Mouse (Mus musculus) liver, embryonic 15.5 days (tissue): Measurements from ENCODE around the gene Mtfr1l. TPM values are rescaled to one million over a fixed set of nuclear protein-coding genes. Genes with fewer than 3 reads are reported as not detected.

ENCODE experiments used
- ATAC-seq: fragments of 200-750 bp; cut with Nextera tagmentation; 2 replicates; pipeline ENCODE4 v1.8.0; 2017; ENCODE audit warnings: moderate number of reproducible peaks, mild to moderate bottlenecking, moderate library complexity; ENCODE audit not compliant: insufficient read depth
- H3K27ac ChIP-seq: fragments of 300-500 bp; sonication (generic); replicated peaks from 2 replicates; pipeline ENCODE4 v1.5.1; 2015; ENCODE audit warnings: mild to moderate bottlenecking, inconsistent platforms
- H3K27me3 ChIP-seq: fragments of 300-500 bp; sonication (generic); 2 replicates; pipeline ENCODE4 v1.6.1; 2015; ENCODE audit warnings: mild to moderate bottlenecking, inconsistent platforms
- H3K36me3 ChIP-seq: fragments of 300-500 bp; sonication (generic); replicated peaks from 2 replicates; pipeline ENCODE4 v1.6.1; 2015; ENCODE audit warnings: moderate library complexity, mild to moderate bottlenecking, inconsistent platforms
- H3K4me1 ChIP-seq: fragments of 300-500 bp; sonication (generic); replicated peaks from 2 replicates; pipeline ENCODE4 v1.6.1; 2015; ENCODE audit warnings: inconsistent platforms
- H3K4me2 ChIP-seq: fragments of 300-500 bp; sonication (generic); 2 replicates; pipeline ENCODE4 v1.6.1; 2015; ENCODE audit warnings: moderate library complexity, mild to moderate bottlenecking, inconsistent platforms
- H3K4me3 ChIP-seq: fragments of 300-500 bp; sonication (generic); replicated peaks from 2 replicates; pipeline ENCODE4 v1.5.1; 2015; ENCODE audit warnings: mild to moderate bottlenecking, inconsistent platforms
- H3K9ac ChIP-seq: fragments of 300-500 bp; sonication (generic); 2 replicates; pipeline ENCODE4 v1.6.1; 2015; ENCODE audit warnings: moderate library complexity, mild to moderate bottlenecking, inconsistent platforms
- H3K9me3 ChIP-seq: fragments of 300-500 bp; sonication (generic); replicated peaks from 2 replicates; pipeline ENCODE4 v1.6.1; 2016; ENCODE audit warnings: inconsistent platforms
- whole genome bisulfite sequencing: fragments of 180-500 bp; shearing (Covaris S2); methylation state at CpG from one replicate; pipeline ENCODE4 v1.1.7; 2015; ENCODE audit warnings: mixed read lengths; ENCODE audit not compliant: insufficient replicate concordance; 5-methylcytosine and 5-hydroxymethylcytosine counted together
- polyA plus RNA-seq: library from polyadenylated mRNA; unstranded; fragments of >200 nt; fragmentation: Nextera tagmentation; extraction: Ambion mirVana; gene quantifications from 2 replicates; pipeline ENCODE4 v1.2.1, GENCODE M21; 2015

Mtfr1l gene
- 39.6 and 40.3 TPM in 2 replicates for polyA plus RNA-seq

- H3K9me3 ChIP-seq: no peaks in the 10 kb centered on the region
- peaks cover 21% of the 10 kb centered on the region for H3K36me3 ChIP-seq
- ATAC-seq: peak; percentile 96
- peak within 1 kb of the TSS; percentile 89 for H3K4me3 ChIP-seq
- peaks cover 36% of the 10 kb centered on the region for H3K4me1 ChIP-seq
- peak within 1 kb of the TSS; percentile 100 for H3K4me2 ChIP-seq
- WGBS: under 1% methylated on average over 71 of the region's 71 CpGs
- peak within 1 kb of the TSS; percentile 86 for H3K27ac ChIP-seq
- no peaks in the 10 kb centered on the region for H3K27me3 ChIP-seq
- peak within 1 kb of the TSS; percentile 86 for H3K9ac ChIP-seq
These were observed at the start of gene Mtfr1l for GRCm38 (mm10) chr4:134534932-134535786. Gene Mtfr1l, minus strand, starts transcription at chr4:134535387.

DNA sequence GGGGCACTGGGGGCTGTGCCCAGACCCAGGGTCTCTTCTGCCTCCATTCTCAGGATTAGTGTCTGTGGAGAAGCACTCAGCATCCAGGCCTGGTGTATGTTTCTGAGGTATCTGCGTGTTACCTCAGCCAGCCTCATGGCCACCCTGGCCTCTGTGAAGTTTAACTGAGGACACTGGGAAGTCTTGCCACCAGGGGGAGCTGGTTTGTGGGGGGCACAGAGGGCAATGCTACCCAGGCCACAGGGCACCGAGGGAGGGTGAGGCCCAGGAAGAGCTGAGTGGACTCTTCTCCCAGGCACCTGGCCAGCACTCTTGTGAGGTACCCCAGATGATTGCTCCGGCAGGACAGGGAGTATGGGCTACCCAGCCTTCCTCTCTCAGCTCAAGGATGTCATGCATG lies 48.3 kb upstream of the Mtfr1l start:
- Histone ChIP-seq H3K4me3 (no peak overlapping the region), H3K9me3 (no peaks in the 10 kb centered on the region), H3K27me3 (no peaks in the 10 kb centered on the region), H3K9ac (no peak overlapping the region), H3K4me2 (no peak overlapping the region), H3K27ac (no peak overlapping the region), H3K4me1 (peaks cover 26% of the 10 kb centered on the region), H3K36me3 (no peaks in the 10 kb centered on the region)
- 54% methylated on average over 3 of the region's 3 CpGs for WGBS
- no peak for ATAC-seq

- Histone ChIP-seq H3K4me3 (no peak overlapping the region), H3K27ac (no peak overlapping the region), H3K4me1 (peaks cover 15% of the 10 kb centered on the region; the same call in 1 of the 2 replicates), H3K9ac (no peak overlapping the region), H3K27me3 (no peaks in the 10 kb centered on the region), H3K36me3 (no peaks in the 10 kb centered on the region), H3K4me2 (no peak overlapping the region), H3K9me3 (no peaks in the 10 kb centered on the region)
- no peak for ATAC-seq
- 58% methylated on average over 8 of the region's 8 CpGs for WGBS
These were observed 46.2 kb upstream of the Mtfr1l start for GRCm38 (mm10) chr4:134581365-134581764.

DNA sequence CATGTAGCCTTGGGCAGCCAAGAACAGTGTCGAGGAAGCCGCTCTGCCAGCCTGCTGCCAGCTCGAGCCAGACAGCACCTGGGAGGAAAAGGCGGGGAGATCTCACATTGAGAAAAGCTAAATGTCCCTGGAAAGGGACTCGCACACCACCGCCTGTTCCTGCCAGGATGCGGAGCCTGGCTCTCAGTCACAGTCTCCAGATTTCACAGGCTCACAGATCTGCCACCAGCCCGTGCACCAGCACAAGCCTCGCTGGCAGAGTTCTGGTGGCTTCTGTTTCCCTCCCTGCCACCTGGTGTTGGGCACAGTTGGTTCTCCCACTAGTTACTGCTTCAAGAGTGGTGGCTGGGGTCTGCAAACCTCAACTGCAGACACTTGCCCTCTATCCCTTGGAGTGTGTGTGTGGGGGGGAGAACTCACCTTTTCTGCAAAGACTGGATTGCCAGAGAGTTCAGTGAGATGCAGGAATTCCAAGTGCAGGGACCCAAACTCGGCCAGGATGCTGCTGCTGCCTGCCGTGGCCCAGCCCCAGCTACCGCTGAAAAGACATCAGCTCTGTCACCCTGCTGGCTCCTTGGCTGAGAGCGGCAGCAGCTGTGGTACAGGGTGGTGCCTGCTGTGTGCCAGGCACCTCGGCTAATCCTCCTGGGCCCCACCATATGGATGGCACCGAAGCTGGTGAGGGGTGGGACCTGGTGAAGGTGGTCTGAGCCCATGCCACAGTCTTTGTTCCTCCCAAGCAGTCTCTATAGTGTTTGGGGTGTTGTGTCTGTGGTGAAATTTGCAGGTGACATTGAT lies 45.4 kb upstream of the Mtfr1l start:
- H3K27me3 ChIP-seq: no peaks in the 10 kb centered on the region
- no peak overlapping the region for H3K4me2 ChIP-seq
- peaks cover 15% of the 10 kb centered on the region; the same call in 1 of the 2 replicates for H3K4me1 ChIP-seq
- no peaks in the 10 kb centered on the region for H3K36me3 ChIP-seq
- no peak overlapping the region for H3K27ac ChIP-seq
- H3K9ac ChIP-seq: no peak overlapping the region
- H3K4me3 ChIP-seq: no peak overlapping the region
- H3K9me3 ChIP-seq: no peaks in the 10 kb centered on the region
- ATAC-seq: no peak
- 70% methylated on average over 15 of the region's 15 CpGs for WGBS

- H3K27ac ChIP-seq: no peak overlapping the region
- no peaks in the 10 kb centered on the region for H3K36me3 ChIP-seq
- no peaks in the 10 kb centered on the region for H3K27me3 ChIP-seq
- no peak overlapping the region for H3K4me3 ChIP-seq
- H3K4me1 ChIP-seq: peaks cover 15% of the 10 kb centered on the region; the same call in 1 of the 2 replicates
- H3K4me2 ChIP-seq: no peak overlapping the region
- WGBS: 13% methylated on average over 5 of the region's 5 CpGs
- no peaks in the 10 kb centered on the region for H3K9me3 ChIP-seq
- no peak overlapping the region for H3K9ac ChIP-seq
- ATAC-seq: 0 out of 2 replicates have a peak, but pooled peaks have one; percentile 12
These were observed 44.4 kb upstream of the Mtfr1l start for GRCm38 (mm10) chr4:134579620-134580019.

GRCm38 (mm10) chr4:134579212-134579611 lies 44.0 kb upstream of the Mtfr1l start:
- Histone ChIP-seq H3K27ac (no peak overlapping the region), H3K4me3 (no peak overlapping the region), H3K36me3 (no peaks in the 10 kb centered on the region), H3K4me1 (peaks cover 15% of the 10 kb centered on the region; the same call in 1 of the 2 replicates), H3K9me3 (no peaks in the 10 kb centered on the region), H3K27me3 (no peaks in the 10 kb centered on the region), H3K4me2 (no peak overlapping the region), H3K9ac (no peak overlapping the region)
- ATAC-seq: no peak
- 18% methylated on average over 11 of the region's 11 CpGs for WGBS

- no peaks in the 10 kb centered on the region for H3K36me3 ChIP-seq
- H3K4me3 ChIP-seq: no peak overlapping the region
- H3K27me3 ChIP-seq: no peaks in the 10 kb centered on the region
- H3K27ac ChIP-seq: no peak overlapping the region
- H3K9me3 ChIP-seq: no peaks in the 10 kb centered on the region
- no peak for ATAC-seq
- H3K4me1 ChIP-seq: peaks cover 15% of the 10 kb centered on the region; the same call in 1 of the 2 replicates
- no peak overlapping the region for H3K9ac ChIP-seq
- WGBS: 53% methylated on average over 5 of the region's 5 CpGs
- no peak overlapping the region for H3K4me2 ChIP-seq
These were observed 43.2 kb upstream of the Mtfr1l start for GRCm38 (mm10) chr4:134578407-134578806.

- H3K4me2 ChIP-seq: no peak overlapping the region
- 55% methylated on average over 2 of the region's 2 CpGs for WGBS
- no peak for ATAC-seq
- no peak overlapping the region for H3K4me3 ChIP-seq
- H3K27ac ChIP-seq: no peak overlapping the region
- no peaks in the 10 kb centered on the region for H3K9me3 ChIP-seq
- H3K36me3 ChIP-seq: no peaks in the 10 kb centered on the region
- H3K4me1 ChIP-seq: peaks cover 15% of the 10 kb centered on the region; the same call in 1 of the 2 replicates
- no peak overlapping the region for H3K9ac ChIP-seq
- H3K27me3 ChIP-seq: no peaks in the 10 kb centered on the region
These were observed 42.1 kb upstream of the Mtfr1l start for GRCm38 (mm10) chr4:134577281-134577680.

DNA sequence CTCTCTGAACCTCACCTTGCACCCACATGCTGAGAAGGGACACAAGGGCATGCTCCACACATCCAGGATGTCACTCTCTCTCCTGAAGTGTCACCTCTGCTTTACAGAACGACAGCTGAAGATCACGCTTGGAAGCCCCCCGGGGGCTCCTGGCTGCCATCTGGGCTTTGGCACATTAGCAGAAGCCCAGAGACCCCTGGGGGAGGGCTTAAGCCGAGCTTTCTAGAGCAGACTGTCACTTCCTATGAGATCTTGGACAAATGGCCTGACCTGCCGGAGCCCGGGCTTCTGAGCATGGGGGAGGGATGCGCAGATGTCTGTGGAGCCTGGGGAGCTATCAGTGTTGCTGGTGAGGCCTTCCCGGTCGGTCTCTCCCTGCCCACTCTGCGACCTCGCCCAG lies 40.3 kb upstream of the Mtfr1l start:
- ATAC-seq: no peak
- H3K4me2 ChIP-seq: no peak overlapping the region

DNA sequence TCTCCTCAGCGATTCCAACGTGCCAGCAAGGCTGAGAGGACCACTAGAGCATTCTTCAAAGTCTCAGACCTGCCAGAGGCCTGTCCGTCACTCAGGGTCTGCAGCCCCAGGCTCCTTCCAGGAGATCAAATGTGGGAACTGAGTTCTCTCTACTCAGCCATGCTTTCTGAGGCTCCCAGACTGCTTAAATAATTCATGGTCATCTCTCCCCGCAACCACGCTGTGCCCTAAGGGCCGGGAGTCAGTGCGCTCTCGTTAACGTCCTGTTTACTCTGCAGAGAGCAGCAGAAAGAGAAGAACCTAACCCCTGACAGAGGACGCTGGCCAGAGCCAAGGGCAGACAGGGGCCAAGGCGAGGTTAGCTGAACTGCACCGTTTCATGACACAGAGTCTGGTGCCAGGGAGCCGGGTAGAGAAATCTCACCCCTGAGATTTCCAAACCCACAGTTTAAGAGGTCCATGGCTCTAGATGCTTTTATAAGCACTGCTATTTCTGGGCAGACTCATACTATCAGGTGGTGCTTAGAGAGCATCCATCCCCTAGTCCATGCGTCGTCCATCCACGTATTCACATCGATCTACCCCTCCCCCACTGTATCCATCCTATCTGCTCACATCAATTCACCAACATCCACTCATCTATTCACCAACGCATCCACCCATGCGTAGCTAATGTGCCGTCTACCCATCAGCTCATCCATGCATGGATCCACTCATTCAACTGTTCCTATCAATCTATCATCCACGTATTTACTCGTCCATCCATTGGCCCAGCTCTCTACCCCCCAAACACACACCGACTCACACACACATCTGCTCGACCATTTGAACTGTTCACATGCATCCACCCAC lies 37.5 kb upstream of the Mtfr1l start:
- WGBS: 72% methylated on average over 24 of the region's 24 CpGs
- Histone ChIP-seq H3K27me3 (no peaks in the 10 kb centered on the region), H3K4me1 (no peaks in the 10 kb centered on the region), H3K9me3 (no peaks in the 10 kb centered on the region), H3K27ac (no peak overlapping the region), H3K9ac (no peak overlapping the region), H3K4me2 (no peak overlapping the region), H3K4me3 (no peak overlapping the region), H3K36me3 (no peaks in the 10 kb centered on the region)
- ATAC-seq: no peak

More for the DNA sequence above, 40.3 kb upstream of the Mtfr1l start:
- Histone ChIP-seq H3K27me3 (no peaks in the 10 kb centered on the region), H3K36me3 (no peaks in the 10 kb centered on the region), H3K27ac (no peak overlapping the region), H3K9me3 (no peaks in the 10 kb centered on the region), H3K4me3 (no peak overlapping the region), H3K9ac (no peak overlapping the region), H3K4me1 (peaks cover 15% of the 10 kb centered on the region; the same call in 1 of the 2 replicates)
- 70% methylated on average over 11 of the region's 11 CpGs for WGBS
